26 mouse cellular contexts compared by ENCODE assay signal in genomic region chr9:3345136-3345535, GRCm38 (mm10). TPM values are rescaled to one million over a fixed set of nuclear protein-coding genes. Genes with fewer than 3 reads are reported as not detected.
A peak's percentile ranks its signal among the peaks of the same experiment; 100 is the strongest.
DNase-seq lines count a peak whose midpoint lies in the region; ATAC-seq and TF ChIP-seq lines count a peak whose summit lies in the region.
"Had no signal": no experiment of that assay in that cellular context is flagged by ENCODE, and none has a peak within 500 bp of the region (broad histone marks: within the 10 kb centered on the region; RNA-seq: fewer than 3 reads in every experiment).

No protein-coding gene starts in this region.

- peaks cover 3% of the 10 kb centered on the region for H3K36me3 ChIP-seq in kidney, adult 2 months (ENCODE audit: control insufficient read depth, insufficient read depth, low read length)
- H3K36me3 ChIP-seq in kidney, embryonic 15.5 days = peaks cover 55% of the 10 kb centered on the region
- H3K36me3 ChIP-seq in liver, embryonic 12.5 days = peaks cover 71% of the 10 kb centered on the region

- DNase-seq in kidney, adult 2 months = peak; percentile 55
- DNase-seq in adrenal gland, postnatal 36 days = peak; percentile 69 to 83
- peak; percentile 76 for DNase-seq in testis, postnatal 14 days (ENCODE audit: low spot score)
- no peak for DNase-seq in cerebellum, adult 8-10 months
- DNase-seq in left cerebral cortex, adult 11 months (ENCODE audit: low spot score) = no peak
- DNase-seq in kidney, adult 18-20 months = no peak
- DNase-seq: cerebellum, adult 11-12 months; cerebellum, postnatal 25 days; gastrocnemius, postnatal 10 days; heart, adult 2 months; heart, postnatal 36 days; kidney, postnatal 25 days; layer of hippocampus, adult 9-11 months; thymus, postnatal 4 days had no signal

- TF ChIP-seq POLR2A in kidney, adult 2 months (IDR thresholded peaks at IDR 0.05; ENCODE audit: low read depth, low read length) = no peak

- no peak overlapping the region for H3K4me2 ChIP-seq in kidney, embryonic 15.5 days
- 0 out of 2 replicates have a peak overlapping the region, but pooled peaks have one; percentile 10 for H3K4me2 ChIP-seq in liver, embryonic 12.5 days
- H3K4me2 ChIP-seq: embryonic facial prominence, embryonic 15.5 days; forebrain, embryonic 13.5 days; midbrain, embryonic 12.5 days; neural tube, embryonic 12.5 days had no signal

- H3K27me3 ChIP-seq in kidney, adult 2 months (replicated peaks; ENCODE audit: control insufficient read depth, insufficient read depth, low read length) = no peaks in the 10 kb centered on the region
- no peaks in the 10 kb centered on the region for H3K27me3 ChIP-seq in kidney, embryonic 15.5 days
- no peaks in the 10 kb centered on the region for H3K27me3 ChIP-seq in liver, embryonic 12.5 days (replicated peaks)
- H3K27me3 ChIP-seq: embryonic facial prominence, embryonic 15.5 days; forebrain, embryonic 13.5 days; midbrain, embryonic 12.5 days; neural tube, embryonic 12.5 days had no signal

- no peak overlapping the region for H3K9ac ChIP-seq in kidney, embryonic 15.5 days
- H3K9ac ChIP-seq in liver, embryonic 12.5 days = peak overlapping the region; percentile 27; the same call in 1 of the 2 replicates
- H3K9ac ChIP-seq: embryonic facial prominence, embryonic 15.5 days; forebrain, embryonic 13.5 days; midbrain, embryonic 12.5 days; neural tube, embryonic 12.5 days had no signal

- no peaks in the 10 kb centered on the region for H3K4me1 ChIP-seq in kidney, adult 2 months (ENCODE audit: control insufficient read depth, insufficient read depth, low read length)
- H3K4me1 ChIP-seq in kidney, embryonic 15.5 days = no peaks in the 10 kb centered on the region
- H3K4me1 ChIP-seq in liver, embryonic 12.5 days = peaks cover 36% of the 10 kb centered on the region
- H3K4me1 ChIP-seq: embryonic facial prominence, embryonic 15.5 days; forebrain, embryonic 13.5 days; midbrain, embryonic 12.5 days; neural tube, embryonic 12.5 days had no signal

- H3K9me3 ChIP-seq in kidney, embryonic 15.5 days (replicated peaks) = no peaks in the 10 kb centered on the region
- H3K9me3 ChIP-seq in liver, embryonic 12.5 days (replicated peaks) = no peaks in the 10 kb centered on the region
- H3K9me3 ChIP-seq: embryonic facial prominence, embryonic 15.5 days; forebrain, embryonic 13.5 days; midbrain, embryonic 12.5 days; neural tube, embryonic 12.5 days had no signal

- ATAC-seq in kidney, embryonic 15.5 days (replicated peaks; ENCODE audit: low FRiP score) = no peak
- ATAC-seq in liver, embryonic 12.5 days = peak; percentile 28
- ATAC-seq: activated CD4-positive, CD25-positive, alpha-beta regulatory T cell, adult 4 months; CD4-positive, CD25-positive, alpha-beta regulatory T cell, adult 4 months; forebrain, embryonic 13.5 days; hindbrain, embryonic 16.5 days; intestine, postnatal 0 days; lung, postnatal 0 days had no signal

- no peak overlapping the region for H3K4me3 ChIP-seq in kidney, adult 2 months (ENCODE audit: insufficient read depth, low read depth, low read length)
- no peak overlapping the region for H3K4me3 ChIP-seq in kidney, embryonic 15.5 days (replicated peaks)
- no peak overlapping the region for H3K4me3 ChIP-seq in liver, embryonic 12.5 days
- H3K4me3 ChIP-seq: embryonic facial prominence, embryonic 15.5 days; forebrain, embryonic 13.5 days; heart, adult 2 months; midbrain, embryonic 12.5 days; neural tube, embryonic 12.5 days had no signal

- TF ChIP-seq CTCF in kidney, adult 2 months (conservative IDR thresholded peaks at IDR 0.05; ENCODE audit: insufficient read depth, insufficient read length, low read depth, low read length) = no peak

- H3K27ac ChIP-seq in kidney, adult 2 months (ENCODE audit: insufficient read depth, low read depth, low read length) = no peak overlapping the region
- H3K27ac ChIP-seq in kidney, embryonic 15.5 days = no peak overlapping the region
- H3K27ac ChIP-seq in liver, embryonic 12.5 days = peak overlapping the region; percentile 82
- H3K27ac ChIP-seq: embryonic facial prominence, embryonic 15.5 days; forebrain, embryonic 13.5 days; heart, adult 2 months; midbrain, embryonic 12.5 days; neural tube, embryonic 12.5 days; stomach, postnatal 0 days had no signal

RNA-seq across cellular contexts. Expression of gene Alkbh8, which starts 10.2 kb away (rescaled TPM):
- 1.9 and 2.6 TPM in 2 replicates for polyA plus RNA-seq in kidney, adult 2 months (2012; rRNA removed)
- polyA plus RNA-seq in kidney, embryonic 15.5 days (2015; fragmentation: Nextera tagmentation; extraction: Ambion mirVana) = 29.5 and 31.1 TPM in 2 replicates
- total RNA-seq in adrenal gland, postnatal 36 days (2021) = 10 to 100 TPM; 21.2 to 21.8 TPM
- 31.0 and 33.4 TPM in 2 replicates for polyA plus RNA-seq in liver, embryonic 12.5 days (2016; fragmentation: Nextera tagmentation; extraction: Ambion mirVana)

RNA-seq across cellular contexts. Expression of gene Cwf19l2, which starts 58.3 kb away (rescaled TPM):
- polyA plus RNA-seq in kidney, adult 2 months (2012; rRNA removed) = 0.58 and 1.2 TPM in 2 replicates
- polyA plus RNA-seq in kidney, embryonic 15.5 days (2015; fragmentation: Nextera tagmentation; extraction: Ambion mirVana) = 15.7 and 17.2 TPM in 2 replicates
- total RNA-seq in adrenal gland, postnatal 36 days (2021) = 10 to 100 TPM; 25.7 to 32.7 TPM
- 7.1 and 7.5 TPM in 2 replicates for polyA plus RNA-seq in liver, embryonic 12.5 days (2016; fragmentation: Nextera tagmentation; extraction: Ambion mirVana)

Comparison
In these comparisons a context has a peak if more than half of its experiments do, and no peak if none do; other contexts are left out.
1. DNase-seq: peak in kidney, adult 2 months (single experiment), adrenal gland, postnatal 36 days (2 of 2) and testis, postnatal 14 days (single experiment); none in cerebellum, adult 8-10 months (single experiment), left cerebral cortex, adult 11 months (single experiment) and kidney, adult 18-20 months (single experiment).